Mouse (Mus musculus) liver, embryonic 13.5 days (tissue): Measurements from ENCODE around the gene Atrip. TPM values are rescaled to one million over a fixed set of nuclear protein-coding genes. Genes with fewer than 3 reads are reported as not detected.

ENCODE experiments used
- ATAC-seq: fragments of 200-750 bp; cut with Nextera tagmentation; 2 replicates; pipeline ENCODE4 v1.8.0; 2017; ENCODE audit warnings: low read depth, mild to moderate bottlenecking, moderate number of reproducible peaks, moderate library complexity
- DNase-seq: peaks from one replicate; pipeline ENCODE4 v3.0.0; 2022
- H3K27ac ChIP-seq: fragments of 300-500 bp; sonication (generic); 2 replicates; pipeline ENCODE4 v1.5.1; 2015; ENCODE audit warnings: moderate library complexity, mild to moderate bottlenecking, inconsistent platforms
- H3K27me3 ChIP-seq: fragments of 300-500 bp; sonication (generic); 2 replicates; pipeline ENCODE4 v1.6.1; 2015; ENCODE audit warnings: mild to moderate bottlenecking, inconsistent platforms
- H3K36me3 ChIP-seq: fragments of 300-500 bp; sonication (generic); 2 replicates; pipeline ENCODE4 v1.6.1; 2015; ENCODE audit warnings: mild to moderate bottlenecking, inconsistent platforms
- H3K4me1 ChIP-seq: fragments of 300-500 bp; sonication (generic); replicated peaks from 2 replicates; pipeline ENCODE4 v1.6.1; 2015; ENCODE audit warnings: inconsistent platforms
- H3K4me2 ChIP-seq: fragments of 300-500 bp; sonication (generic); 2 replicates; pipeline ENCODE4 v1.6.1; 2015; ENCODE audit warnings: inconsistent platforms, mild to moderate bottlenecking, moderate library complexity
- H3K4me3 ChIP-seq: fragments of 300-500 bp; sonication (generic); replicated peaks from 2 replicates; pipeline ENCODE4 v1.5.1; 2015; ENCODE audit warnings: mild to moderate bottlenecking, inconsistent platforms
- H3K9ac ChIP-seq: fragments of 300-500 bp; sonication (generic); 2 replicates; pipeline ENCODE4 v1.6.1; 2015; ENCODE audit warnings: mild to moderate bottlenecking, inconsistent platforms
- H3K9me3 ChIP-seq: fragments of 300-500 bp; sonication (generic); replicated peaks from 2 replicates; pipeline ENCODE4 v1.6.1; 2016; ENCODE audit warnings: inconsistent platforms
- WGBS: fragments of 180-500 bp; shearing (Covaris S2); methylation state at CpG from one replicate; pipeline ENCODE4 v1.1.7; 2015; ENCODE audit not compliant: insufficient replicate concordance; 5-methylcytosine and 5-hydroxymethylcytosine counted together
- polyA plus RNA-seq: library from polyadenylated mRNA; unstranded; fragments of >200 nt; fragmentation: Nextera tagmentation; extraction: Ambion mirVana; gene quantifications from 2 replicates; pipeline ENCODE4 v1.2.1, GENCODE M21; 2015

Gene Atrip
- polyA plus RNA-seq, 1 experiment from 2014 or later, result 12.7 TPM

- no peak for ATAC-seq
- no peaks in the 10 kb centered on the region for H3K27me3 ChIP-seq
- DNase-seq, result no peak
- no peak overlapping the region for H3K9ac ChIP-seq
- no peak overlapping the region for H3K27ac ChIP-seq
- H3K4me1 ChIP-seq, result peaks cover 17% of the 10 kb centered on the region
- H3K9me3 ChIP-seq, result no peaks in the 10 kb centered on the region
- 55% methylated on average over 7 of the region's 7 CpGs for WGBS
- H3K4me2 ChIP-seq, result no peak overlapping the region
- no peak overlapping the region for H3K4me3 ChIP-seq
- no peaks in the 10 kb centered on the region for H3K36me3 ChIP-seq
These were observed 24.6 kb downstream of the Atrip start for GRCm38 (mm10) chr9:109049316-109049715.

- H3K27ac ChIP-seq, result no peak overlapping the region
- H3K9me3 ChIP-seq, result no peaks in the 10 kb centered on the region
- H3K4me2 ChIP-seq, result no peak overlapping the region
- DNase-seq (peak; percentile 50), ATAC-seq (peak; percentile 39; the same call in 1 of the 2 replicates)
- WGBS, result 39% methylated on average over 5 of the region's 5 CpGs
- no peaks in the 10 kb centered on the region for H3K36me3 ChIP-seq
- H3K4me3 ChIP-seq, result no peak overlapping the region
- H3K9ac ChIP-seq, result no peak overlapping the region
- H3K27me3 ChIP-seq, result no peaks in the 10 kb centered on the region
- peaks cover 10% of the 10 kb centered on the region for H3K4me1 ChIP-seq
These were observed 27.6 kb downstream of the Atrip start for GRCm38 (mm10) chr9:109046306-109046705.

DNA sequence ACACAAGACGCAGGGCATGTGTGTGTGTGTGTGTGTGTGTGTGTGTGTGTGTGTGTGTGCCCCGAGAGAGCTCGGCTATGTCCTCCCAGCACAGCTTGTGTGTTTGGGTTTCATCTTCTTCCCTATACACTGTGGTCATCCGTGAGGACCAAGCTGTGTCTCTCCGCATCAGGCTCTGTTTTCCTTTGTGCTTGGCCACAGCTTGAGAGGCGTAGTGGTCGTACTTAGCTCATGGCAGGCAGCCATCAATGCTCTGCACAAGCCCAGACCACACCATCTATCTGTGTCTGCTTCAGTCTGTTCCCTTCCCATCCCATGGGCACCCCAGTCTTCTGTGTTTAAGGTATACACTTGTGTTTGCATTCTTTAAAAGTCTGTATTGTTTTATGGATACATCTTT lies 32.6 kb downstream of the Atrip start:
- ATAC-seq (no peak), DNase-seq (no peak)
- peaks cover 34% of the 10 kb centered on the region for H3K4me1 ChIP-seq
- H3K4me2 ChIP-seq, result no peak overlapping the region
- H3K4me3 ChIP-seq, result no peak overlapping the region
- no peaks in the 10 kb centered on the region for H3K9me3 ChIP-seq
- no peaks in the 10 kb centered on the region for H3K36me3 ChIP-seq
- WGBS, result 72% methylated on average over 7 of the region's 7 CpGs
- no peak overlapping the region for H3K27ac ChIP-seq
- H3K27me3 ChIP-seq, result peaks cover 19% of the 10 kb centered on the region
- H3K9ac ChIP-seq, result no peak overlapping the region

DNA sequence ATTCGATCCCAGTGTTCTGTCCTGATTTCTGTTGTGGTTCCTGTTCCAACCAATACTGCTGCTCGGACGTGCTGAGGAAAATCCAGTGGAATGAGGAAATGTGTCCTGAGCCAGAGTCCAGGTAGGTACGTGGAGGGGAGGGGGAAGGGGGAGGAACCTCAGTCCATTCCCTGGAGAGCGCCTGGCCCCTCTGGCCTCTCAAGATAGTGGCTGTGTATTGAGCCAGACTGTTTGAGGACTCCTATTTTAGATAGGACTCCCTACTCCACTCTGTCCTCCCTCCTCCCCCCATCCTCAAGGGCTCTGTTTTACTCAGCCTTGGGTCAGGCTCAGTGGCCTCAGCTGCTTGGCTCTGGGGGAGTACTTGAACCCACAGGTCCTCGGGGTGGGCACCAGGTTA lies 33.0 kb downstream of the Atrip start:
- H3K4me2 ChIP-seq, result no peak overlapping the region
- ATAC-seq (no peak), DNase-seq (no peak)
- WGBS, result 45% methylated on average over 6 of the region's 6 CpGs
- H3K9me3 ChIP-seq, result no peaks in the 10 kb centered on the region
- no peak overlapping the region for H3K27ac ChIP-seq
- H3K27me3 ChIP-seq, result peaks cover 19% of the 10 kb centered on the region
- H3K9ac ChIP-seq, result no peak overlapping the region
- no peak overlapping the region for H3K4me3 ChIP-seq
- peaks cover 34% of the 10 kb centered on the region for H3K4me1 ChIP-seq
- H3K36me3 ChIP-seq, result no peaks in the 10 kb centered on the region

DNA sequence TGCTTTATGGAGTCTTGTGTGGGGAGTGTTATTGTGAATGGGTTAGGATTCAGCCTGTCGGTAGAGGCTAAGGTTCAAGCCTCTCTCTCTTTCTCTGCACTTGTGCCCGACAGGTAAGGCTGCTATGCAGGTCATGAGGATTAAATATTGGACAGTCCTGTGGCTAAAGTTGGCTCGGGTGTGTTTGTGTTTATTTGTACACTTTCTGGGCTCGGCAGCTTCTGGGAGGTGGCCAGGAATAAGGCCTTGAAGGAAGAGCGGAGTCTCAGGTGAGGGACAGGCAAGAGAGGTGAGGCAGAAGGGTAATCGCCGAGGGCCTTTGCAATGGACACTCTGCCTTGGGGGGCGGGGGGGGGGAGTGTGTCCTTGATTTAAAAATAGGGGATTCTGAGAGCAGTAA lies 33.7 kb downstream of the Atrip start:
- WGBS, result 71% methylated on average over 8 of the region's 8 CpGs
- H3K4me2 ChIP-seq, result no peak overlapping the region
- H3K36me3 ChIP-seq, result no peaks in the 10 kb centered on the region
- no peak overlapping the region for H3K9ac ChIP-seq
- no peaks in the 10 kb centered on the region for H3K9me3 ChIP-seq
- H3K4me3 ChIP-seq, result no peak overlapping the region
- ATAC-seq (no peak), DNase-seq (no peak)
- H3K4me1 ChIP-seq, result peaks cover 34% of the 10 kb centered on the region
- H3K27ac ChIP-seq, result no peak overlapping the region
- peaks cover 19% of the 10 kb centered on the region for H3K27me3 ChIP-seq

GRCm38 (mm10) chr9:109039681-109040080 lies 34.2 kb downstream of the Atrip start:
- H3K9ac ChIP-seq, result no peak overlapping the region
- no peaks in the 10 kb centered on the region for H3K9me3 ChIP-seq
- ATAC-seq (no peak), DNase-seq (no peak)
- H3K4me2 ChIP-seq, result peak overlapping the region; percentile 74
- WGBS, result 64% methylated on average over 4 of the region's 4 CpGs
- H3K4me3 ChIP-seq, result no peak overlapping the region
- no peaks in the 10 kb centered on the region for H3K36me3 ChIP-seq
- peaks cover 19% of the 10 kb centered on the region for H3K27me3 ChIP-seq
- H3K27ac ChIP-seq, result no peak overlapping the region
- H3K4me1 ChIP-seq, result peaks cover 34% of the 10 kb centered on the region

DNA sequence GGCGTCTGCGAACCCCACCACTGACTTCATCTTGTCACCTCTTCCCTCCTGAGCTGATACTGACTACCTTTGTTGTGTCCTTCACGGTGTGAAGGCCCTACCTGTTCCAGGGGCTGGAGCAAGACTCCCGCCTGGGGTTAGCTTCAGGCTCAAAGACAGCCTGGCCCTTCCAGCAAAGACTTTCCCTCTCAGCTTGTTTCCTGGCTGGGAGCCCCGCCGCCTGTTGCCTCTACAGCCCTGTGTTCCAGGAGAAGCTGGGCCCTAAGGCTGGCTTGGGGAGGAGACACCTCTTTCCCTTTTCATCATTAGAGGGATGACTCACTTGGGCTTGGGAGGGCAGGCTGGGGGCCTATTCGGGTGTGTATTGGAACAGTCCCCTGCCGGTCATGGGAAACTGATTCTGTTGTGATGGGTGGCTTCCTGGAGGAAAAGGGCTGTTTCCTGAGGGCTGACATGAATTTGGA lies 35.0 kb downstream of the Atrip start:
- WGBS, result 21% methylated on average over 8 of the region's 8 CpGs
- Histone ChIP-seq H3K4me3 (peak overlapping the region; percentile 62), H3K9me3 (no peaks in the 10 kb centered on the region), H3K9ac (peak overlapping the region; percentile 42), H3K27ac (no peak overlapping the region), H3K4me2 (peak overlapping the region; percentile 74), H3K4me1 (peaks cover 34% of the 10 kb centered on the region), H3K27me3 (peaks cover 19% of the 10 kb centered on the region), H3K36me3 (no peaks in the 10 kb centered on the region)
- peak; percentile 52; the same call in 1 of the 2 replicates for ATAC-seq
- no peak for DNase-seq

GRCm38 (mm10) chr9:109038086-109038895 lies 35.6 kb downstream of the Atrip start, which contains the start of gene Shisa5:
Gene Shisa5 (plus strand): TSS chr9:109038565.
- no peak within 1 kb of the TSS for H3K27ac ChIP-seq
- H3K9ac ChIP-seq, result peak within 1 kb of the TSS; percentile 42
- ATAC-seq (peak; percentile 81), DNase-seq (peak; percentile 45)
- peak within 1 kb of the TSS; percentile 74 for H3K4me2 ChIP-seq
- peaks cover 19% of the 10 kb centered on the region for H3K27me3 ChIP-seq
- H3K4me1 ChIP-seq, result peaks cover 34% of the 10 kb centered on the region
- no peaks in the 10 kb centered on the region for H3K36me3 ChIP-seq
- WGBS, result 1% methylated on average over 40 of the region's 40 CpGs
- no peaks in the 10 kb centered on the region for H3K9me3 ChIP-seq
- peak within 1 kb of the TSS; percentile 62 for H3K4me3 ChIP-seq

DNA sequence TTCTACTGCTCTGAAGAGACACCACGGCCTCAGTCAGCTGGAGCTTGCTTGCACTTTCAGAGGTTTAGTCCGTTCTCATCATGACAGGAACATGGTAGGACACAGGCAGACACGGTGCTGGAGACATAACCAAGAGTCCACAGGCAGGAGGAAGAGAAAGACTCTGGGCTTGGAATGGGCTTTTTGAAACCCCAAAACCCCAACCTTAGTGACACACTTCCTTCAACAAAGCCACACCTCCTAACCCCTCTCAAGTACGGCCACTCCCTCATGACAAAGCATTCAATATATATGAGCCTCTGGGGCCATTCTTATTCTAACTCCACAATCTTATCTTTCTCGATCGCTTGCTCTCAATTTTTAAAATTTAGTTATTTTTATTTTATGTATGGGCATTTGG lies 41.5 kb downstream of the Atrip start:
- no peaks in the 10 kb centered on the region for H3K9me3 ChIP-seq
- ATAC-seq (peak; percentile 68; the same call in 1 of the 2 replicates), DNase-seq (no peak)
- WGBS, result 45% methylated on average over 6 of the region's 6 CpGs
- no peak overlapping the region for H3K4me3 ChIP-seq
- no peak overlapping the region for H3K9ac ChIP-seq
- 0 out of 2 replicates have a peak overlapping the region, but pooled peaks have one; percentile 10 for H3K4me2 ChIP-seq
- H3K36me3 ChIP-seq, result no peaks in the 10 kb centered on the region
- no peak overlapping the region; the same call in 1 of the 2 replicates for H3K27ac ChIP-seq
- H3K27me3 ChIP-seq, result no peaks in the 10 kb centered on the region; the same call in 1 of the 2 replicates
- H3K4me1 ChIP-seq, result peaks cover 13% of the 10 kb centered on the region

GRCm38 (mm10) chr9:109031686-109032085 lies 42.2 kb downstream of the Atrip start:
- Histone ChIP-seq H3K4me1 (peaks cover 13% of the 10 kb centered on the region), H3K4me2 (no peak overlapping the region), H3K9me3 (no peaks in the 10 kb centered on the region), H3K27ac (no peak overlapping the region), H3K4me3 (no peak overlapping the region), H3K27me3 (no peaks in the 10 kb centered on the region; the same call in 1 of the 2 replicates), H3K36me3 (no peaks in the 10 kb centered on the region), H3K9ac (no peak overlapping the region)
- DNase-seq, result no peak
- ATAC-seq, result no peak
- WGBS, result 67% methylated on average over 8 of the region's 8 CpGs

- WGBS, result 80% methylated on average over 7 of the region's 7 CpGs
- Histone ChIP-seq H3K9me3 (no peaks in the 10 kb centered on the region), H3K4me3 (no peak overlapping the region), H3K27ac (no peak overlapping the region), H3K36me3 (no peaks in the 10 kb centered on the region), H3K4me1 (peaks cover 13% of the 10 kb centered on the region), H3K9ac (no peak overlapping the region), H3K4me2 (no peak overlapping the region), H3K27me3 (no peaks in the 10 kb centered on the region; the same call in 1 of the 2 replicates)
- DNase-seq, result no peak
- ATAC-seq, result no peak
These were observed 42.9 kb downstream of the Atrip start for GRCm38 (mm10) chr9:109031001-109031400.
